Mouse (Mus musculus): ENCODE results near the gene Aco2. TPM values are rescaled to one million over a fixed set of nuclear protein-coding genes. Genes with fewer than 3 reads are reported as not detected.
A peak's percentile ranks its signal among the peaks of the same experiment; 100 is the strongest.

Gene Aco2
- total RNA-seq, 2 experiments from 2014 or later, result 273 to 304 TPM

DNA sequence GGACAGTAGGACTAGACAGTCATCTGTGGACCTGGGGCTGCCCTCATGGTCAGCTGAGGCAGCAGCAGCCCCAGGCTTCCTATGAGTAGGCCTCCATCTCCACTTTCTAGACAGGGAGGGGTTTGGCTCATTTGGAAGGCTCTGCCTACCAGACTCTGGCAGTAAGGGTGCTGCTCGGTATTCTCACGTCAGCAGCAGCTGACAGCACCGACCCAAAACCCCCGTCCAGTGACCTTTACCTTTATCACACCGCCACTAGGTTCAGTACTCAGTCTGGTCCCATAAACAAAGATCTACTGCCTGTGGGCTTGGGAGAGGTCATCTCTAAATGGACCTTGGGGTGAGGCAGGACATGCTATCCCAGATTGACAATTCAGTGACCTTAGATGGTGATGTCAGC lies 43.6 kb downstream of the Aco2 start:
- intact Hi-C loops (cut with DNase I), result no loop called here
- DNase-seq, result no peak

- intact Hi-C loops (cut with DNase I), result no loop called here
- no peak for DNase-seq
Observed at GRCm38 (mm10) chr15:81917201-81917600, 45.1 kb downstream of the Aco2 start.

GRCm38 (mm10) chr15:81917621-81918463 lies 45.7 kb downstream of the Aco2 start:
- intact Hi-C loops (cut with DNase I), result no loop called here
- DNase-seq, result peak; percentile 75

DNA sequence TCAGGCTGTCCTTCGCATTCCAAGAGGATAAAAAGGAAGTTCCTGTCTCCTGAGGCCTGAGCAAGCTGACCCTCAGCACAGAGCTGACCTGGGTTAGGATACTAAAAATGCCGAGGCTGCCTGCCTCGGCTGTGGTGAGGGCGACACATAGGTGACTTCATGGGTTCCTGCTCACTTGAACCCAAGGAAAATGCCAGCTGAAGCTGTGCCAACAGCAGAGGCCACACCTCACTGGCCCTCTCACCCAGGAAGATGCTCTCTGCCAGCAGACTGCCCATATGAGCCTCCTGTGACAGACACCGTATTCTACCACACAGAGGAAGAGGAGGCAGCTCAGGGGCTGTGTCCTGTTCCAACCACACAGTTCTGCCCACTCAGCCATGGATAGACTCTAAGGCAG lies 47.0 kb downstream of the Aco2 start:
- intact Hi-C loops (cut with DNase I), result no loop called here
- no peak for DNase-seq

DNA sequence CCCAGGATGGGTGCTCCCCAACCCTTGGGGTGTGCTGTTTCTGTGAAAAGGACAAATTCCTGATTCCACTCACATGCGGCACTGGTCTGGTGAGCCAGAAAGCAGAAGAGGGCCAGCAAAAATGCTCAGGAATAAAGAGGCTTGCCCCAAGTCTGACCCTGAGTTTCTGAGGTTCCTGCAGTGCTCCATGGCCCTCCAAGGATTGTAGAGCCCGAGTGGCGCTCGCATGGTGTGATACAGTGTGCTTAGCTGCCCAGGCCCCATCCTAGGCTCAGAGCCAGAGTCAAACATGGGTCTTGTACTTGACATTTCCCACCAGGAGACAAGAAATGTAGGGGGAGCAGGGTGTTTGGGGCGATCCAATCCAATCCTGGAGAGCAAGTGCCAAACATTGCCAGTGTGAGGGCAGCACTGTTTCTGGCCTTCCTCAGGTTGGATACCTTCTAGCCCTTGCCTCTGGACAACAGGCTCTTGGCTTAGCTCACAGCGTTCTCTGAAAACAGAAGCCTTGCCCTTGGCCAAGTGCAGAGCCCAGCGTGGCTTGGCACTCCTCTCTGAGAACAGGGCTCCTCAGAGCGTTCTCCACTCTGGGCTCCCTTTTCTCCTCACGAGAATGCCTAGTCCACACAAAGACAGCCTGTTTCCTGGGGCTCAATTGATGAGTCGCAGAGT lies 48.6 kb downstream of the Aco2 start:
- intact Hi-C loops (cut with DNase I), result no loop called here
- DNase-seq, result peak; percentile 55

GRCm38 (mm10) chr15:81921255-81921654 lies 49.1 kb downstream of the Aco2 start:
- peak; percentile 47 for DNase-seq
- intact Hi-C loops (cut with DNase I), result no loop called here

GRCm38 (mm10) chr15:81924933-81925332 lies 52.8 kb downstream of the Aco2 start:
- intact Hi-C loops (cut with DNase I), result no loop called here

DNA sequence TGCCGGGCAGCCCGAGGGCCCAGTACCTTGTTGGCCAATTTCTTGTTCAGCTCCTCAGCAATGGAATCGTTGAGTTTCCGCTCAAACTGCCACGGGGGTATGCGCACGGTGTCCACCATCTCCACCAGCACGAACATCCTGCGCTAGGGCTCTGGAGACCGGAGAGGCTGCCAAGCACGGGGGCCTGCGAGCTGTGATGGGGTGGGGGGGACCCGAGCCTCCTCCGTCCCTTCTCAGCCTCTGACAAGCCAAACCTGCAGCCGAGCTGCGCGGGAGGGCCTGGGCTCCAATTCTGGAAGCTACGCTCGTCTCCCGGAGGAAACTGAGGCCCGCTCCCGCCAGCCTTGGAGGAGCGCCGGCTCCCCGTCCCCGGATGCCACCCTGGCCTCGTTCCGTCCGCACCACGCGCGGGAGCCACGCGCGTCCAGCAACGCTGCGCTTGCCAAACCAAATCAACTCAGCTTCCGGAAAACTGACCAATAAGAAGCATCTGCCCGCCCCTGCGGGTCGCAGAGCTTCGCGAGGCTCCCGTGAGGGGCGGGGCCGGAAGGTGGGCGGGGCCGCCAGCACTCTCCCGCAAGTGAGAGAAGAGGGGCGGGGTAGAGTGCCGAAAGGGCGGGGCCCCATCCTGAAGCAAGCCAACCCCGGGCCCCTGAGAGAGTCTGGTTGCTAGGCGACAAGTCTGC lies 53.8 kb downstream of the Aco2 start, which contains the start of gene Polr3h:
Gene Polr3h (minus strand): TSS at position 481 of the 686 bp plus-strand sequence.
- intact Hi-C loops (cut with DNase I), result no loop called here
- DNase-seq, result peak; percentile 99

More at GRCm38 (mm10) chr15:81924933-81925332, 52.8 kb downstream of the Aco2 start:
- DNase-seq, result no peak

DNA sequence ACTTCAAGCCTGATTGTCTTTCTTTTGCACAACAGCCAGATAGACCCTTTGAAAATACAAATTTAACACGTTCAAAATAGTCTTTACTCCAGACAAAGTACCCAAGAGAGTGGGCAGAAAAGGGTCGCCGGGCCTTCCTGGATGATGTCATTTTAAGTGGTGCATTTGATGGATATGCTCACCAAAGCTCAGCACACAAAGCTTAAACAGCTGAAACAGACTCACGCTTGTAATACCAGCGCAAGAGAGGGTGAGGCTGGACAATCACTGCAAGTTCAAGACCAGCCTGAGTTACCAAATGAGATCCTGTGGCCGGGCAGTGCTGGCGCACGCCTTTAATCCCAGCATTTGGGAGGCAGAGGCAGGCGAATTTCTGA lies 54.3 kb downstream of the Aco2 start:
- no peak for DNase-seq
- intact Hi-C loops (cut with DNase I), result no loop called here

DNA sequence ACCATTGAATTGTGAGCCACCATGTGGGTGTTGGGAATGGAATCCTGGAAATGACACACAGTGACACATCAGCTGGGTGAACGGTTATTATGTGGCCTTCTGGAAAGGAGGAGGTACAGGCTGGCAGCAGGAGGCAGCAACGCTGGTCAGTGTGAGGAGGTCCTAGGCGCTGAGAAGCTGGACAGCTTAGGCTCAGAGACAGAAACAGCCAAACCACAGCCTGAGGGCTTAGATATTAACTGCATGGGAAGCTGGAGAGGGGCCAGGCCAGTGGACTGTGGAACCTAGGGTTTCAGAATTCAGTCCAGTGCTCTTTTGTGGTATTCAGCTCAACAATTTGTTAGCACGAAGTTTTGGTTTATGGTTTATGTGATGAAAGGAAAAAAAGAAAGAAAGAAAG lies 55.6 kb downstream of the Aco2 start:
- DNase-seq, result peak; percentile 45
- intact Hi-C loops (cut with DNase I), result no loop called here

- DNase-seq, result peak; percentile 35
- intact Hi-C loops (cut with DNase I), result no loop called here
Observed at GRCm38 (mm10) chr15:81928277-81928676, 56.2 kb downstream of the Aco2 start.

DNA sequence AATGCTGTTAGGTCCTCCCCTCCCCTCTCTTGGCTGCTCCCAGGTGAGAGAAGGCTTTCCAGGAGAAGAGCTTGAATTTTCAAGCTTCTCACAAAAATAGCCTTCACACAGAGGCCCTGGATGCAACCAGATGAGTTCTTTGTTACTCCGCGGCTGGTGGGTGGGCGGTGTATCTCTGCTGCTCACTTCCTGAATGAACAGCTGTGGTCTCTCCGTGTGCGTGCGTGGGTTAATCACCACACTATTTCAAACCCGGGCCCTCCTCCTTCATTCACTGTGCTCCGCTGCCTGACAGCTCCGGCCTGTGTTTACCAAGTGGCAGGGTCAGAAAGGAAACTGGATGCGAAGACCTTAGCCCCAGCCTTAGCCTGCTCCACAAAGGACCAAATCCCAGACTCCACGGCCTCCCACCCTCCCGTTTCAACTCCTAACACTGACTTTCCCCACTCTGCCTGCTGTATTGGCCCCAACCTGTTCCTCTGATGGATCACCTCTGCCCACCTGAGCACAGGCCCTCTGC lies 60.9 kb downstream of the Aco2 start:
- intact Hi-C loops (cut with DNase I), result no loop called here
- no peak for DNase-seq

DNA sequence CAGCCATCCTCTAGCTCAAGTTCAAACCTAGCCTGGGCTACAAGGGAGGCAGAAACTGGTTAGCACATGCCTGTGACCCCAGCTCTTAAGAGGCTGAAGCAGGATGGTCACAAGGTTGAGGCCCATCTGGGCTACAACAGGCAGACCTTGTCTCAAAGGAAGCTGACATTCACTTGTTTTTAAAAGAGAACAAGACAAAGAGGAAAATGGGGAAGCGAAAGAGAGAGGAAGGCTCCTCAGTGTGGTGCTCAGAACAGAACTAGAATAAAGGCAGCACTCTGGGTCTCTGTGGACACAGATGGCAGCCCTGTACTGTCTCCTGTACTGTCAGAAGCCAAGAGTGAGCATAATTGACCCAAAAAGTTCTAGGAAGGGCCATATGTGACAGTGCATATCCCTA lies 61.9 kb downstream of the Aco2 start:
- intact Hi-C loops (cut with DNase I), result no loop called here
- DNase-seq, result no peak

DNA sequence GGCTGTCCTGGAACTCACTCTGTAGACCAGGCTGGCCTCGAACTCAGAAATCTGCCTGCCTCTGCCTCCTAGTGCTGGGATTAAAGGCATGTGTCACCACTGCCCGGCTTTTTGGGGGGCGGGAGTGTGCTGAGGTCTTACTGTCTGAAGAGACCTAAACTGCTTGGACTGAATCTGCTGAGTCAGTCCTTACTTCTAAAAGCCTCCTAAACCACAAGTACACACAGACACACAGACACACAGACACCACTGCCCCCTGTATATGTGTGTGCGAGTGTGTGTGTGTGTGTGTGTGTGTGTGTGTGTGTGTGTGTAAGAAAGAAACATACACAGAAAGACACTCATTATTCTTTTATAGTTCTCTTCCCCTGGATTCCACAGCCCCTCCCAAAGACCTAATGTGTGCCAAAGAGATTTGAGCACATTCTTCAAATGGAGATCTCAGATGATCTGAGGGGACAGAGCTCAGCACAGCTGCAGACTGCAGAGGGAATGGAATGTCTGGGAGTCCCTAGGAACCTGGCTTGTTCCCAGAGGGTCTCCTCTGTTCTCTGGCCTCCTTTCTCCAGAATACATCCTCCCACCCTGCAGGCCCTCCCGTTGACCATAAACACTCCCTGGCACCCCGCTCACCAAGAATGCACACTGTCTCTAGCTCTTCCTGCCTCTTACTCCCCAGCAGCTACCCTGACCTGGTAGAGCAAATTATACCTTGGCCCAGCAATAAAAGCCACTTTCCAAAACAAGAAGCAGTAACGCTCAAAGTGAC lies 63.9 kb downstream of the Aco2 start:
- intact Hi-C loops (cut with DNase I), result no loop called here
- DNase-seq, result no peak

DNA sequence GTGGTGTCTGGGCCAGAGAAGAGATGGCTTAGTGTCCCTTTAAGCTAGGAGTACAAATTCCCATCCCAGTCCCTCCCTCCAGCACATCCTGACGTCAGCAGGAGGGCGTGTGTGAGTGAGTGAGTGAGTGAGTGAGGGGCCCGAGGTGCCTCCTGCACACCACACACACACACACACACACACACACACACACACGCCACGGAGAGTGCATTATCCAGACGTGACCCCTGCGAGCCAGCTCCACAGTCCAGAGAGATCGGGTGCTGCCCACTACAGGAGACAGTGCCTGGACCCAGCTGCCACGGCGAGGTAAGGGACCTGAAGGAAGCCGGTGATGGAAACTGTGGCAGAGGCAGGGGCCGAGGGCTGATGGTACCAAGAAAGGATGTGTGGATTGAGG lies 64.6 kb downstream of the Aco2 start, which contains the start of gene Csdc2:
Gene Csdc2 (plus strand): TSS at position 81 of the 400 bp plus-strand sequence.
- intact Hi-C loops (cut with DNase I), result no loop called here
- DNase-seq, result peak; percentile 44

- intact Hi-C loops (cut with DNase I), result no loop called here
- DNase-seq, result peak; percentile 68
Observed at GRCm38 (mm10) chr15:81937098-81937972, 65.2 kb downstream of the Aco2 start.

GRCm38 (mm10) chr15:81938246-81938645 lies 66.1 kb downstream of the Aco2 start:
- intact Hi-C loops (cut with DNase I), result no loop called here
- DNase-seq, result peak; percentile 76

- intact Hi-C loops (cut with DNase I), result no loop called here
Observed at GRCm38 (mm10) chr15:81939157-81939715, 67.1 kb downstream of the Aco2 start.

GRCm38 (mm10) chr15:81939774-81940173 lies 67.7 kb downstream of the Aco2 start:
- DNase-seq, result no peak
- intact Hi-C loops (cut with DNase I), result no loop called here

More at GRCm38 (mm10) chr15:81939157-81939715, 67.1 kb downstream of the Aco2 start:
- no peak for DNase-seq

All from left cerebral cortex, postnatal 4 days (tissue).